Mouse (Mus musculus) lung, embryonic 14.5 days (tissue): ENCODE results near the gene Sec24b. TPM values are rescaled to one million over a fixed set of nuclear protein-coding genes. Genes with fewer than 3 reads are reported as not detected.
A peak's percentile ranks its signal among the peaks of the same experiment; 100 is the strongest.

Source experiments
- ATAC-seq: fragments of 200-750 bp; cut with Nextera tagmentation; 2 replicates; pipeline ENCODE4 v1.8.0; 2017; ENCODE audit warnings: mild to moderate bottlenecking, moderate TSS enrichment, moderate library complexity; ENCODE audit not compliant: insufficient read depth
- DNase-seq: peaks from one replicate; pipeline ENCODE4 v3.0.0-alpha.2; 2015
- H3K27ac ChIP-seq: fragments of 300-500 bp; sonication (generic); 2 replicates; pipeline ENCODE4 v1.5.1; 2014; ENCODE audit warnings: low read depth, mild to moderate bottlenecking, moderate library complexity
- H3K27me3 ChIP-seq: fragments of 300-500 bp; sonication (generic); 2 replicates; pipeline ENCODE4 v1.6.1; 2014; ENCODE audit warnings: low read length, control low read depth; ENCODE audit not compliant: insufficient read depth
- H3K36me3 ChIP-seq: fragments of 300-500 bp; sonication (generic); 2 replicates; pipeline ENCODE4 v1.6.1; 2014; ENCODE audit warnings: control low read depth; ENCODE audit not compliant: insufficient read depth
- H3K4me1 ChIP-seq: fragments of 300-500 bp; sonication (generic); 2 replicates; pipeline ENCODE4 v1.6.1; 2014; ENCODE audit warnings: antibody characterized with exemption, control low read depth; ENCODE audit not compliant: insufficient read depth
- H3K4me2 ChIP-seq: fragments of 300-500 bp; sonication (generic); 2 replicates; pipeline ENCODE4 v1.6.1; 2014; ENCODE audit warnings: mild to moderate bottlenecking
- H3K4me3 ChIP-seq: fragments of 300-500 bp; sonication (generic); 2 replicates; pipeline ENCODE4 v1.5.1; 2014; ENCODE audit warnings: low read depth, low read length
- H3K9ac ChIP-seq: fragments of 300-500 bp; sonication (generic); 2 replicates; pipeline ENCODE4 v1.6.1; 2014
- H3K9me3 ChIP-seq: fragments of 300-500 bp; sonication (generic); 2 replicates; pipeline ENCODE4 v1.6.1; 2016; ENCODE audit warnings: low read depth, low read length, control low read depth
- CTCF ChIP-seq: IDR thresholded peaks from 2 replicates; pipeline ENCODE4 v1.5.1; 2016; ENCODE audit warnings: antibody characterized with exemption, low read depth
- WGBS: fragments of 180-500 bp; shearing (Covaris S2); extraction: QIAGEN DNeasy Blood & Tissue Kit; methylation state at CpG from one replicate; pipeline ENCODE4 v1.1.7; 2014; 5-methylcytosine and 5-hydroxymethylcytosine counted together
- polyA plus RNA-seq: library from polyadenylated mRNA; unstranded; fragments of >200 nt; fragmentation: Nextera tagmentation; extraction: Ambion mirVana; gene quantifications from 2 replicates; pipeline ENCODE4 v1.2.1, GENCODE M21; 2014

The Sec24b gene
- polyA plus RNA-seq, 1 experiment from 2014 or later = 46.3 TPM

DNA sequence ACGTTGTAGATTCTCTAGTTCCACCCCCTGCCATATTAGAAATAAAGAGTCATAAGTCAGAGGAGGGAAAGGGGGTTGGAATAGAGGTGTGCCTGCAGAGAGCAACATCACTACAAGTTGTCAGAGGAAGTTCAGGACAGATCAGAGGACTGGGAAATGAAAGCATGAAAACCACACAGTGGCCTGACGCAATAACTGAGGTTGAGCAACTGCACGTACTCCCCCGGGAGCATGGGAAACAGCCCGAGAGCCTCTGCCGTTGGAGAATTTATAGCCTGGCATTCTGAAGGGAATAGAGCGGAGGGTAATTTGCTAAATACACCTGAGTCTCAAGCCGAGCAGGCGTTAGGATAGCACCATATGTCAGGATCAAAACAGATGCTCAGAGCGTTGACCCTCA is 11.7 kb upstream of the Sec24b start:
- no peak for DNase-seq
- ATAC-seq = no peak
- WGBS = 50% methylated on average over 10 of the region's 10 CpGs
- H3K9me3 ChIP-seq = no peaks in the 10 kb centered on the region
- no peaks in the 10 kb centered on the region for H3K36me3 ChIP-seq
- no peak overlapping the region for H3K27ac ChIP-seq
- H3K4me3 ChIP-seq = no peak overlapping the region
- no peak overlapping the region for H3K9ac ChIP-seq
- H3K4me1 ChIP-seq = no peaks in the 10 kb centered on the region
- no peak overlapping the region for H3K4me2 ChIP-seq
- no peak for TF ChIP-seq CTCF
- H3K27me3 ChIP-seq = no peaks in the 10 kb centered on the region

GRCm38 (mm10) chr3:130071918-130072317 is 10.6 kb upstream of the Sec24b start:
- no peak for TF ChIP-seq CTCF
- Histone ChIP-seq H3K4me3 (no peak overlapping the region), H3K4me1 (no peaks in the 10 kb centered on the region), H3K9ac (no peak overlapping the region), H3K36me3 (no peaks in the 10 kb centered on the region), H3K27ac (no peak overlapping the region), H3K9me3 (no peaks in the 10 kb centered on the region), H3K4me2 (no peak overlapping the region), H3K27me3 (no peaks in the 10 kb centered on the region)
- ATAC-seq = no peak
- no peak for DNase-seq
- WGBS = 55% methylated on average over 2 of the region's 2 CpGs

DNA sequence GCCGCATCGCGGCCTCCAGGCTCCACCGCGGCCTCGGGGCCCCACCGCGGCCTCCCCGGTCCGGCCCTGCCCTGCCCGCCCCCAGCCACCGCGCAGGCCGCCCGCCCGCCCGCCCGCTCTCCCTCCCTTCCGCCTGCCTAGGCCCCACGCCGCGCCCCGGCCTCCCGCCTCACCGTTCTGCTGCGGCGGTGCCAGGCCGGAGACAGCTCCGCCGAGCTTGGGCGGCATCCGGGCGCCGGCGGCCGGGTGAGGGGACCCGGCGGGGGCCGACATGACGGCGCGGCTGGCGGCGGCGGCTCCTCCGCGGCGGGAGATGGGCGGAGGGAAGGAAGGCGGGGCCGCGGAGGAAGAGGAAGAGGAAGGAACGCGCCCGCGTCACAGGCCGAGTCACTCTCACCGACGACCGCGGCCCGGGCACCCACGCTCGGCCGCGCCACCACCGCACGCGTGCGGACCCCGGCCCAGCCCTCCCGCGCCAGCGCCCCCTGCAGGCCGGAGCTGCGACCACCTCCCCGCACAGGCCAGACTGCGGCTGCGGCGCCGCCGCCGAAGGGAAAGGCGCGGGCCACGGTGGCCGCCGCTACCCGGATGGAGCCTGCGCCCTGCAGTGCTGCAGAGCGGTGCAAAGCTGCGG is 840 bp downstream of the Sec24b start:
- peak overlapping the region; percentile 97 for H3K27ac ChIP-seq
- peak overlapping the region; percentile 88 for H3K4me2 ChIP-seq
- DNase-seq (peak; percentile 90), ATAC-seq (peak; percentile 93)
- no peaks in the 10 kb centered on the region for H3K9me3 ChIP-seq
- under 1% methylated on average over 82 of the region's 92 CpGs for WGBS
- no peaks in the 10 kb centered on the region for H3K27me3 ChIP-seq
- peak overlapping the region; percentile 87 for H3K4me3 ChIP-seq
- peaks cover 4% of the 10 kb centered on the region; the same call in 1 of the 2 replicates for H3K36me3 ChIP-seq
- H3K4me1 ChIP-seq = peaks cover 19% of the 10 kb centered on the region; the same call in 1 of the 2 replicates
- TF ChIP-seq CTCF = peak; percentile 46
- H3K9ac ChIP-seq = peak overlapping the region; percentile 95

- peak overlapping the region; percentile 87 for H3K4me3 ChIP-seq
- DNase-seq (peak; percentile 48), ATAC-seq (peak; percentile 51; the same call in 1 of the 2 replicates)
- peak overlapping the region; percentile 97 for H3K27ac ChIP-seq
- no peak for TF ChIP-seq CTCF
- no peaks in the 10 kb centered on the region for H3K27me3 ChIP-seq
- peaks cover 4% of the 10 kb centered on the region; the same call in 1 of the 2 replicates for H3K36me3 ChIP-seq
- peaks cover 19% of the 10 kb centered on the region; the same call in 1 of the 2 replicates for H3K4me1 ChIP-seq
- no peaks in the 10 kb centered on the region for H3K9me3 ChIP-seq
- peak overlapping the region; percentile 88 for H3K4me2 ChIP-seq
- H3K9ac ChIP-seq = peak overlapping the region; percentile 95
- under 1% methylated on average over 41 of the region's 42 CpGs for WGBS
Observed at GRCm38 (mm10) chr3:130059805-130060395, 1.5 kb downstream of the Sec24b start.

GRCm38 (mm10) chr3:130058488-130058887 is 2.9 kb downstream of the Sec24b start:
- H3K36me3 ChIP-seq = peaks cover 4% of the 10 kb centered on the region; the same call in 1 of the 2 replicates
- ATAC-seq = no peak
- H3K9ac ChIP-seq = 0 out of 2 replicates have a peak overlapping the region, but pooled peaks have one; percentile 2
- no peak for DNase-seq
- no peak for TF ChIP-seq CTCF
- no peak overlapping the region for H3K27ac ChIP-seq
- no peaks in the 10 kb centered on the region for H3K9me3 ChIP-seq
- no peak overlapping the region for H3K4me3 ChIP-seq
- WGBS = 57% methylated on average over 2 of the region's 2 CpGs
- H3K4me2 ChIP-seq = peak overlapping the region; percentile 88
- peaks cover 23% of the 10 kb centered on the region; the same call in 1 of the 2 replicates for H3K4me1 ChIP-seq
- no peaks in the 10 kb centered on the region for H3K27me3 ChIP-seq

- Histone ChIP-seq H3K36me3 (peaks cover 4% of the 10 kb centered on the region; the same call in 1 of the 2 replicates), H3K9me3 (no peaks in the 10 kb centered on the region), H3K9ac (no peak overlapping the region), H3K27ac (no peak overlapping the region), H3K4me3 (no peak overlapping the region), H3K4me2 (peak overlapping the region; percentile 20; the same call in 1 of the 2 replicates), H3K4me1 (peaks cover 30% of the 10 kb centered on the region), H3K27me3 (no peaks in the 10 kb centered on the region)
- TF ChIP-seq CTCF = no peak
- no peak for DNase-seq
- WGBS = 66% methylated on average over 14 of the region's 14 CpGs
- ATAC-seq = no peak
Observed at GRCm38 (mm10) chr3:130057569-130058345, 3.6 kb downstream of the Sec24b start.
